Mouse (Mus musculus) hindbrain, embryonic 11.5 days (tissue): ENCODE measurements around the gene Zfp948. TPM values are rescaled to one million over a fixed set of nuclear protein-coding genes. Genes with fewer than 3 reads are reported as not detected.
A peak's percentile ranks its signal among the peaks of the same experiment; 100 is the strongest.

Source experiments
- ATAC-seq: fragments of 200-750 bp; cut with Nextera tagmentation; 2 replicates; pipeline ENCODE4 v1.8.0; 2017; ENCODE audit warnings: mild to moderate bottlenecking, moderate TSS enrichment, moderate library complexity; ENCODE audit not compliant: low FRiP score
- DNase-seq: peaks from one replicate; pipeline ENCODE4 v3.0.0-alpha.2; 2015; ENCODE audit warnings: low spot score
- H3K27ac ChIP-seq: fragments of 300-500 bp; sonication (generic); 2 replicates; pipeline ENCODE4 v1.5.1; 2014; ENCODE audit warnings: mild to moderate bottlenecking, low read depth, low read length
- H3K27me3 ChIP-seq: fragments of 300-500 bp; sonication (generic); 2 replicates; pipeline ENCODE4 v1.6.1; 2014; ENCODE audit warnings: mild to moderate bottlenecking, low read length, moderate library complexity, mixed read lengths; ENCODE audit not compliant: control insufficient read depth, insufficient read depth
- H3K36me3 ChIP-seq: fragments of 300-500 bp; sonication (generic); 2 replicates; pipeline ENCODE4 v1.6.1; 2014; ENCODE audit warnings: mild to moderate bottlenecking, low read length, moderate library complexity, mixed read lengths; ENCODE audit not compliant: control insufficient read depth, insufficient read depth
- H3K4me1 ChIP-seq: fragments of 300-500 bp; sonication (generic); replicated peaks from 2 replicates; pipeline ENCODE4 v1.6.1; 2014; ENCODE audit warnings: low read length, mixed read lengths; ENCODE audit not compliant: control insufficient read depth, insufficient read depth
- H3K4me2 ChIP-seq: fragments of 300-500 bp; sonication (generic); replicated peaks from 2 replicates; pipeline ENCODE4 v1.6.1; 2014; ENCODE audit warnings: mild to moderate bottlenecking, low read depth, low read length
- H3K4me3 ChIP-seq: fragments of 300-500 bp; sonication (generic); 2 replicates; pipeline ENCODE4 v1.5.1; 2014; ENCODE audit warnings: low read depth, low read length
- H3K9ac ChIP-seq: fragments of 300-500 bp; sonication (generic); 2 replicates; pipeline ENCODE4 v1.6.1; 2014; ENCODE audit warnings: low read depth, low read length
- H3K9me3 ChIP-seq: fragments of 300-500 bp; sonication (generic); 2 replicates; pipeline ENCODE4 v1.6.1; 2016; ENCODE audit warnings: low read length; ENCODE audit not compliant: control insufficient read depth
- WGBS: fragments of 180-500 bp; shearing (Covaris S2); extraction: QIAGEN DNeasy Blood & Tissue Kit; methylation state at CpG from one replicate; pipeline ENCODE4 v1.1.7; 2014; 5-methylcytosine and 5-hydroxymethylcytosine counted together
- polyA plus RNA-seq: library from polyadenylated mRNA; unstranded; fragments of >200 nt; fragmentation: Nextera tagmentation; extraction: Ambion mirVana; gene quantifications from 2 replicates; pipeline ENCODE4 v1.2.1, GENCODE M21; 2014

Zfp948 gene
- polyA plus RNA-seq, 1 experiment from 2014 or later, result 21.1 TPM

DNA sequence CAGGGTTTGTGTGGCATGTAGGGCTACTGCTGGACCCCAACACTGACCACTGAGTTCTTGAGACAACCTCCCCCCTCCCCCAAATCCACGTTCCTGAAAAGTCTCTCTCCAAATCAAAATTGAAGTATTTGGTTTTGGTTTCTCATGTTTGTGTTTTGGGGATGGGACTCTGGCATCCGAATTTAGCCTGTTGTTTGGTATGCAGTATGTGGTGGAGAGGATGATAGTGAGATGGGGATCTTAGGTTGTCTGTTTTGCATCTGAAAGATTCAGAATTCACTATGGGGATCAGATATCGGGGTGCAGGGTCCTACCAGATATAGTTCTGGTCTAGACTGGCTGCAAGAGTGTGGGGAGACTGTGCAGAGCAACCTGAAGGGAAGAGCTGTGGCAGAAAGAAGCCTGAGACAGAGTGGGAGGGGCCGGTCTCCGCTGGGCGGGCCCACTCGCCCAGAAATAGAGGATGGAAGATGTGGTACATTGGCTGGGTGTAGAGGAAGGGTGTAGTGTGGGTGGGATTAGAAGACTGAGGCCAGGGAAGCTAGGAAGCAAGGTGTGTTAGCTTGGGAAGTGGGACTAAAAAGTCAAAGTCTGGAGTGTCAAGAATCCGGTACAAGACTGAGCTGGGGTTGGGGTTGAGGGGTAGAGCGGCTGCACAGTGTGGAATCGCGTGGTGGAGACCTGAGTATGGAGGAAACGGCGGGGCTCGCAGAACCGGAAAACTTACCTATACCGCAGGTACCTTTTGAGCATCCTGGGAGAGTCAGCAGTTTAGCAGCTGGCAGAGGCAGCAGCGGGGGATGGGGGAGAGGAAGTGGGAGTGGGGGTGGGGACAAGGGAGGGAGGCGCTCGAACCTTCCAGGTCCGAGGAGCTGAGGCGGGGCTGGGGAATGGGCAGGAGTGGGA lies 31.5 kb upstream of the Zfp948 start, which contains the start of gene Zfp52:
Gene Zfp52, plus strand, starts transcription at position 444 of the 906 bp plus-strand sequence.
- peak within 1 kb of the TSS; percentile 65 for H3K4me2 ChIP-seq
- DNase-seq, result peak; percentile 49
- WGBS, result 5% methylated on average over 20 of the region's 21 CpGs
- ATAC-seq, result peak; percentile 29
- H3K9ac ChIP-seq, result peak within 1 kb of the TSS; percentile 56
- no peaks in the 10 kb centered on the region for H3K9me3 ChIP-seq
- no peaks in the 10 kb centered on the region for H3K4me1 ChIP-seq
- no peak within 1 kb of the TSS for H3K27ac ChIP-seq
- H3K4me3 ChIP-seq, result peak within 1 kb of the TSS; percentile 36
- no peaks in the 10 kb centered on the region for H3K27me3 ChIP-seq
- H3K36me3 ChIP-seq, result no peaks in the 10 kb centered on the region

- Histone ChIP-seq H3K27me3 (no peaks in the 10 kb centered on the region), H3K27ac (no peak overlapping the region), H3K9ac (no peak overlapping the region; the same call in 1 of the 2 replicates), H3K4me1 (no peaks in the 10 kb centered on the region), H3K36me3 (no peaks in the 10 kb centered on the region), H3K9me3 (no peaks in the 10 kb centered on the region), H3K4me3 (peak overlapping the region; percentile 36), H3K4me2 (peak overlapping the region; percentile 65)
- WGBS, result 35% methylated on average over 7 of the region's 7 CpGs
- no peak for DNase-seq
- no peak for ATAC-seq
These were observed 30.7 kb upstream of the Zfp948 start for GRCm38 (mm10) chr17:21536096-21536495.

DNA sequence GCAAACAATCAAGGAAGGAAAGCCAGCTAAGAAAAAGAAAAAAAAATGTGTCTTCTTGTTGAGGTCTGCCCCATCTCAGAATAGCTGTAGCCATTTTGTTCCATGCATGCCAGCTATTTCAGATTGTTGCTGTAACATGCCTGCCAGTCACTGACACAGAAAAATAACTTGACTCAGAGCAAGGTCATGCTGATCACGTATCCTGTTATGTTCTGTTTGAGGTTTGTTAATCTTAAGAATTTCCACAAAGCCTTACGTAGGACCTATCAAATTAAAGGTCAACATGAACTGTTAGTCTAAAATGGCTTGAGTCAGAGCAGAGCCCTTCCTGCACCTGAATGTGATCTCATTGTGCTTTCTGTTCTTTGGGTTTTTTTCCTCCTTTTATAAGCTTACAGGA lies 30.1 kb upstream of the Zfp948 start:
- no peaks in the 10 kb centered on the region for H3K36me3 ChIP-seq
- no peaks in the 10 kb centered on the region for H3K27me3 ChIP-seq
- H3K4me2 ChIP-seq, result no peak overlapping the region
- H3K4me1 ChIP-seq, result no peaks in the 10 kb centered on the region
- no peak overlapping the region for H3K27ac ChIP-seq
- DNase-seq (no peak), ATAC-seq (no peak)
- H3K4me3 ChIP-seq, result no peak overlapping the region
- no peak overlapping the region for H3K9ac ChIP-seq
- WGBS, result 72% methylated on average over 2 of the region's 2 CpGs
- H3K9me3 ChIP-seq, result no peaks in the 10 kb centered on the region

DNA sequence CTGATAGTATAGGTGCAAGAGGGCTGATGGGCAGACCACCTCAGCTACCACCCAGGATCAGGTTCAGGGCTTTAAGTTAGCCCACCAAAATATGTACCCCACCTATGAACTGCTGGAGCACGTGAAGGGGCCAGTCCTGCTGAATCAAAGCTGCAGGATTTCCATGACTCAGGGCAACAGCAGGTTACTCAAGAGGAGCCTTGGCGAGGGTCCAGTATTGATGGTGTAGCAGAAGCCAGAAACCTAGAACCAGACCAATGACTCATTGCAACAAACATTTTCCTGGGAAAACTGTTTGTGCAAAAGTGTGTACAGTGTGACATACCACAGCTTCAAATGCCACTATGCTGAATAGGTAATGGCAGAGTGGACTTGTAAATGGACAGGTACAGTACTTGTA lies 9.0 kb upstream of the Zfp948 start:
- H3K27ac ChIP-seq, result no peak overlapping the region
- H3K4me2 ChIP-seq, result no peak overlapping the region
- 91% methylated on average over 2 of the region's 2 CpGs for WGBS
- no peaks in the 10 kb centered on the region for H3K4me1 ChIP-seq
- DNase-seq, result no peak
- no peak for ATAC-seq
- no peaks in the 10 kb centered on the region for H3K9me3 ChIP-seq
- no peaks in the 10 kb centered on the region for H3K27me3 ChIP-seq
- H3K4me3 ChIP-seq, result no peak overlapping the region
- no peaks in the 10 kb centered on the region for H3K36me3 ChIP-seq
- H3K9ac ChIP-seq, result no peak overlapping the region

DNA sequence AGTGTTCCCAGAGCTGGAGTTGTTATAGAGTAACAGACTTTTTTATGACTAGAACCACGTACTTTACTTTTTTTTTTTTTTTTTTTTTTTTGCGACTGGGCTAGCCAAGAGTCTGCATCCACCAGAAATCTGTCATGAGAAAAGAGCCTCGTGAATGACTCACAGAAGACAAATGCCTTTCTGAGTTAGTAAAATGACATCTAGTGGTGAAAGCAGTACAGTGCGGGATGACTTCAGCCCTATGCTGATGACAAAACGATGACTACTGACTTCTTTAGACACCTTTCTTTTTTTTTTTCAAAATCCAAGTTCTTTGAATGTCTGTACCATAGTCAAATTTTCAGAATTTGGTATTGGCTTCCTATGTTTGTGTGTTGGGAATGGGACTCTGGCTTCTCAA lies 588 bp upstream of the Zfp948 start:
- WGBS, result 12% methylated on average over 5 of the region's 5 CpGs
- ATAC-seq, result peak; percentile 79
- H3K4me1 ChIP-seq, result no peaks in the 10 kb centered on the region
- H3K27ac ChIP-seq, result peak overlapping the region; percentile 61
- peak overlapping the region; percentile 70 for H3K4me2 ChIP-seq
- H3K36me3 ChIP-seq, result no peaks in the 10 kb centered on the region
- H3K9me3 ChIP-seq, result no peaks in the 10 kb centered on the region
- H3K9ac ChIP-seq, result peak overlapping the region; percentile 79; the same call in 1 of the 2 replicates
- DNase-seq, result peak; percentile 55
- H3K4me3 ChIP-seq, result peak overlapping the region; percentile 66
- no peaks in the 10 kb centered on the region for H3K27me3 ChIP-seq

GRCm38 (mm10) chr17:21567696-21568095 lies 888 bp downstream of the Zfp948 start:
- 54% methylated on average over 1 of the region's 1 CpGs for WGBS
- peak; percentile 42 for DNase-seq

GRCm38 (mm10) chr17:21579080-21579479 lies 12.3 kb downstream of the Zfp948 start:
- WGBS, result 87% methylated on average over 1 of the region's 1 CpGs
- H3K27ac ChIP-seq, result no peak overlapping the region
- ATAC-seq (no peak), DNase-seq (no peak)
- no peak overlapping the region for H3K9ac ChIP-seq
- H3K36me3 ChIP-seq, result no peaks in the 10 kb centered on the region; the same call in 1 of the 2 replicates
- no peaks in the 10 kb centered on the region for H3K27me3 ChIP-seq
- no peaks in the 10 kb centered on the region for H3K4me1 ChIP-seq
- H3K4me2 ChIP-seq, result no peak overlapping the region
- H3K4me3 ChIP-seq, result no peak overlapping the region
- H3K9me3 ChIP-seq, result no peaks in the 10 kb centered on the region

More at GRCm38 (mm10) chr17:21567696-21568095, 888 bp downstream of the Zfp948 start:
- H3K9ac ChIP-seq, result no peak overlapping the region
- no peaks in the 10 kb centered on the region for H3K4me1 ChIP-seq
- no peaks in the 10 kb centered on the region for H3K9me3 ChIP-seq
- peak overlapping the region; percentile 4; the same call in 1 of the 2 replicates for H3K4me3 ChIP-seq
- H3K36me3 ChIP-seq, result no peaks in the 10 kb centered on the region
- no peaks in the 10 kb centered on the region for H3K27me3 ChIP-seq
- H3K4me2 ChIP-seq, result peak overlapping the region; percentile 36
- ATAC-seq, result no peak
- H3K27ac ChIP-seq, result no peak overlapping the region

- 38% methylated on average over 5 of the region's 5 CpGs for WGBS
These were observed 12.8 kb downstream of the Zfp948 start for GRCm38 (mm10) chr17:21579493-21580175.

More at GRCm38 (mm10) chr17:21579493-21580175, 12.8 kb downstream of the Zfp948 start:
- no peak overlapping the region for H3K4me3 ChIP-seq
- H3K9me3 ChIP-seq, result no peaks in the 10 kb centered on the region
- no peak overlapping the region for H3K9ac ChIP-seq
- ATAC-seq, result peak; percentile 81; the same call in 1 of the 2 replicates
- no peaks in the 10 kb centered on the region for H3K4me1 ChIP-seq
- H3K27me3 ChIP-seq, result no peaks in the 10 kb centered on the region
- no peaks in the 10 kb centered on the region; the same call in 1 of the 2 replicates for H3K36me3 ChIP-seq
- peak; percentile 66 for DNase-seq
- H3K4me2 ChIP-seq, result no peak overlapping the region
- H3K27ac ChIP-seq, result no peak overlapping the region
